Mouse (Mus musculus) ovary, adult 18-20 months (tissue): Measurements from ENCODE around the gene Zfp42.

Source experiments
- DNase-seq: peaks from one replicate; pipeline ENCODE4 v3.0.0; 2022; ENCODE audit warnings: low spot score, mixed read lengths

The Zfp42 gene

GRCm38 (mm10) chr8:43251653-43252052 lies 55.1 kb downstream of the Zfp42 start:
- DNase-seq, result no peak

- no peak for DNase-seq
These were observed 58.1 kb downstream of the Zfp42 start for GRCm38 (mm10) chr8:43248707-43249106.
